Mouse (Mus musculus) frontal cortex, adult (tissue): ENCODE data around the gene Pde2a.
"Not testable (repeated sequence)": the region's sequence is repeated elsewhere in the genome, so short reads cannot be mapped to it uniquely, and the experiment has no call there.

Source experiments
- ATAC-seq: cut with Nextera tagmentation; 2 replicates; pipeline ENCODE4 v1.9.2; 2017; ENCODE audit warnings: mild to moderate bottlenecking, moderate library complexity, mixed read lengths; ENCODE audit not compliant: low TSS enrichment

The Pde2a gene

GRCm38 (mm10) chr7:101513655-101514054 lies 92.2 kb downstream of the Pde2a start:
- ATAC-seq, result peak; percentile 62

- ATAC-seq, result no peak
These were observed 93.3 kb downstream of the Pde2a start for GRCm38 (mm10) chr7:101514768-101515167.

DNA sequence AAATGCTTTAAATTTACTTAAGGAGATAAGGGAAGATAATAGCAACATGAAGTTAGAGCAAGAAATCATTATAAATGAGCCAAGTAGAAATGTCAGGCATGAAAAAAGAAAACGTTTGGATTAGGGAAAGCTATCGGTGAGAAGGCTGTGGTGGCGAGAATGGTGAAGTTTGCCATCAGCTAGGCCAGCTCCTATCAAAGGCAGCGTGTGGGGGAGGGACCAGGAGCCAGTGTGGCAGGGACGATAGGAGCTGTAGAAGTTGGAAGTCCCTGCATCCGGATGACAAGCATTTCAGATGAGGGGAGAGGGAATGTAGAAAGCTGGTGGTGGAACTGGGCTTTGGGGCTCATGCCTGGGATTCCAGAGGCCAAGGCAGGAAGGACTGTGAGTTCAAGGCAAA lies 93.8 kb downstream of the Pde2a start:
- ATAC-seq, result peak; percentile 39; the same call in 1 of the 2 replicates

DNA sequence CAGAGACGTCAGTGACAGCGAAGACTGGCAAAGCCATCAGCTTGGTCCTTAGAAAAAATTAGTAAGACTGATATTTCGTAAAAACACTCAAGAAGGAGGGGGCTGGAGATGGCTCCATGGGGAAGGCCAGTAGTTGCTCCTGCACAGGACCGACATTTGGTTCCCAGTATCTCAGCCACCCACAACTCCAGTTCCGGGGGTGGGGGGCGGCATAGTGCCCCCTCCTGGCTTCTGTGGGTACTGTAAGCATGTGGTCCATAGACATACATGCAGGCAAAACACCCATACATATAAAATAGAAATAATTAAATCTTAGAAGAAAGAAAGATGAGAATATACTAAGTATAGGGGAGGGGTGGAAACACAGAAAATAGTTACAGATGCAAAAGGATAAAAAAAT lies 95.0 kb downstream of the Pde2a start:
- no peak for ATAC-seq

DNA sequence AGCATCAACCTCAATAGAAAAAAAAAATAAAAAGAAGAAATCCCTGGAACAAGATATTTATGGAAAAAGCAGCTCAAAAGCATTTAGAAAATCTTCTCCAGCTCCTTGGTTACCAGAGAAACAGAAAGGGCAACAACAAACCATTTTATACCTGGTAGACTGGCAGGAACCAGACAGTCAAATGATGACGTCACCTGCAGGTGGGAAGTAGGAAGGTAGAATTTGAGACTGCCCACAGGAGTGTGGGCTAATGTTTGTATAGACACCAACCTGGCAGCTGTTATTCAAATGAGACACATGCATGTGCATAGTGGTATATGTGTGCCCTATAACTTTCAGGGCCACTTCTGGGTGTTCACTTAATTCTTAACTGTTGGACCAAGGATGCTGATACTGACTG lies 100.2 kb downstream of the Pde2a start:
- no peak for ATAC-seq

DNA sequence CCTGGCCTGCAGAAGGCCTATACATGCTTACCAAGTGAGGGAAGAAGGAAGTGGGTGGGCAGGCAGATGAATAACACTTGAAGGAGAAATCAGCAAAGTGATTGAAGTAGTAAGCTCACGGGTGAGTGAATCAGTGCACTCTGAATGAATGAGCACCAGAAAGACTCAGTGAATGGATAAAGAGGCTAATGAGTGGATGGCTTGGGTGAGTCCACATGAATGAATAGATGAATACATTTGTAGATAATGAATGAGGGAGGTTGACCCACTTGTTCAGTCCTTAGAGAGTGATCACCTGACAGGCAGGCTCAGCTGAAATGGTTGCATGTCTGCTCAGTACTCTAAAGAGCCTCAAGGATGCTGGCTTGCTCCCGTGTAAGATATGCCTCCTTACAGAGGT lies 101.7 kb downstream of the Pde2a start:
- ATAC-seq, result peak; percentile 25; the same call in 1 of the 2 replicates

GRCm38 (mm10) chr7:101526484-101526883 lies 105.0 kb downstream of the Pde2a start:
- no peak for ATAC-seq

- no peak for ATAC-seq
These were observed 112.9 kb downstream of the Pde2a start for GRCm38 (mm10) chr7:101534428-101534827.

DNA sequence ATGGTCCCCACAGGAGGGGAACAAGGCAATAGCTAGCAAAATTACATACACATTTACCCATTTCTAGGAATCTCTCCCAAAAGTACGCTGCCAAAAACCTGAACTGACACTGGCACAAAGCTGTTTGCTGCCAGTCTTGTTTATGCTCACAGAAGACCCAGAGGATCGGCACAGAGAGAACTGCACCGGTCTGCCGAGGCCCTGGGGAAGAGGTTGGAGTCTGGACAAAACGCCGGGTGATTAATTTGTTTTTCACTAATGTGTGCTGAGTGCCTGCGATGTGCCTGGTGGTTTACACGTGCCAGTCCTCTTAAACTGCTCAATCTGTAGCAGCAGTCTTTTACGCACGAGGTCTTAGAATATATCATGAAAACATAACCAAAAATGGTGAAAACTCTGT lies 113.6 kb downstream of the Pde2a start:
- ATAC-seq, result no peak

GRCm38 (mm10) chr7:101535517-101535916 lies 114.0 kb downstream of the Pde2a start:
- ATAC-seq, result no peak

- ATAC-seq, result peak; percentile 29; the same call in 1 of the 2 replicates
These were observed 116.0 kb downstream of the Pde2a start for GRCm38 (mm10) chr7:101537541-101537940.

DNA sequence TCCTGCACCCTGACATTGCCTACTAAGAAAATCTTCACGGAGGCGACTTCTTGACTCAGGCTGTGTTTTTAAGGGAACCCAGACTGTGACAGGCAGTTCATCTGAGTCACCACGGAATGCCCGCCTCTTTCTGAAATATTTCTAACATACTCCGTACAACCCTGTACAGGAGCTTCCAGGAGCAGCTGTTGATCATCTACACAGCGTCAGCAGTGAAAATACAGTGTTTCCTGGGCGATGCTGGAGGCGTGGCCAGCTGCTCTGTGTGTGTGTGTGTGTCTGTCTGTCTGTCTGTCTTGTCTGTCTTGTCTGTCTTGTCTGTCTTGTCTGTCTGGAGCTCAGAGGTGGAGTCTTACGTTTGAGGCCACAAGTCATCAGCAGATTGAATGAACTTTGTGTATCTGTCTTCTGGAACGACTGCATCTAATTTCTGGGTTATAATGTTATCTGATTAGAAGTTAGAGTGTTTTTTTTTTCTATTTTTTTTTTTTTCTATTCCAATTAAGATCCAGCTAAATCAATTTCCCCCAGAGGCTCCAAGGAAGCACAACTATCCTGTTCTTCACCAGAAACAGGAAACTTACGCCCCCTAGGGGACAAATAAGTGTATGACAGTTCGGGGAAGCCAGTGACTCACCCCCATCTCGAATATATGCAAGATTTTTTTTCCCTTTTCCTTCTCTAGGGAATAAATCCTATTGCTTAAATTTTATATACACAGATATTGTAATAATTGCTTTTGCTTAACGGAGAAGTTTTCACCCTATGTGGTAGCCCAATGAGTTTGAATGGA lies 116.8 kb downstream of the Pde2a start:
- ATAC-seq, result peak; percentile 53; the same call in 1 of the 2 replicates

GRCm38 (mm10) chr7:101539774-101540173 lies 118.3 kb downstream of the Pde2a start:
- no peak for ATAC-seq

DNA sequence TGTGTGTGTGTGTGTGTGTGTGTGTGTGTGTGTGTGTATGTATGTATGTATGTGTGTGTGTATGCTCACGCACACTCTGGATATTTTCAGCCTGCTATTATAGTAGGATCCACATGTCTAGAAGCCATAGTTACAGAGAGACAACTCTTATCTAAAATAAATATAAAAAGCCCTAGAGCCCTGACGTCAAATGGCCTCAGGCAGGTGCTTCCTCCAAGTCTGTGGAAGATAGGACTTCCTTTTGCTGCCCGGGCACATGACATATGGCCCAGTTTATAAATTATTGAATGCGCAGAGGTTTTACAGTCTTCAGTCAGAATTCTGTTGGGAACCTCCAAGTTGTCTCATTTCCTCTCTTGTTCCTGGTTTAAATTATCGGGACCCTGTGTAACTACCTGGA lies 119.2 kb downstream of the Pde2a start:
- ATAC-seq, result no peak

DNA sequence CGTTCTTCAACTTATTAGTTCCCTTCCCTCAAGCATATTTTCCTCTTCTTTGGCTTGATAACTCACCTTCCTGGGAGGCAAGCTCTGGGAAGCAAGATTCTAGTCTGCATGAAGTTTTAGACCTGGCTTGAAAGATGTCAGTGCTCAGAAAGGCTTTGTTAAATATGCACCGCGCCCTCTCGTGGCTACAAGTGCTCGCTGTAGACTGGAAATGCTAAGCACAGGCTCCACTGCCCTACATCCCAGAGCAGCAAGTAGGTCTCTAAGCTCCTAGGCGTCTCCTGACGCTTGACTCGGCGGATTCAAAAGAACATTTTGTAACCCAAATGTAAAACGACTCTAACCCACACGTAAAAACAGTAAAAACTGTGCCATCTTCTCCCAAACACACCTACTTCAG lies 119.6 kb downstream of the Pde2a start:
- ATAC-seq, result peak; percentile 89

DNA sequence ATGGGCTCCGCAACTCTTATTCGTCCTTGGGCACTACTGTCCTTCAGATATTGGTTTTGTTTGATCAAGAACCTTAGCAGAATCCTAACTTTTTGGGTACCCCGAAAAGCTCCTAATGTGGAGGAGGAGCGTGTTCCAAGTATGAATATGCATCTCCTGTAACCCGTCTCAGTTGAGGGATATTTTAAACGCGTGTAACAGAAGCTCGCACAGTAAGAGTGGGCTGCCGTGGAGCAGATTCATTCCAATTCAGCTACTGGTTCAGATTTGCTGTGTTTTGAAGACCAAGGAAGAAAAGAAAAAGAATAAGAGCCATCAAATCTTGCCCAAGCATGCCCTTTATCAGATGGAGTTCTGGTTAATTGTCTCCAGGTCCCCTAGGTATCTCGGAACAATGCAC lies 120.2 kb downstream of the Pde2a start:
- ATAC-seq, result peak; percentile 76

- ATAC-seq, result no peak
These were observed 126.2 kb downstream of the Pde2a start for GRCm38 (mm10) chr7:101547651-101548050.

DNA sequence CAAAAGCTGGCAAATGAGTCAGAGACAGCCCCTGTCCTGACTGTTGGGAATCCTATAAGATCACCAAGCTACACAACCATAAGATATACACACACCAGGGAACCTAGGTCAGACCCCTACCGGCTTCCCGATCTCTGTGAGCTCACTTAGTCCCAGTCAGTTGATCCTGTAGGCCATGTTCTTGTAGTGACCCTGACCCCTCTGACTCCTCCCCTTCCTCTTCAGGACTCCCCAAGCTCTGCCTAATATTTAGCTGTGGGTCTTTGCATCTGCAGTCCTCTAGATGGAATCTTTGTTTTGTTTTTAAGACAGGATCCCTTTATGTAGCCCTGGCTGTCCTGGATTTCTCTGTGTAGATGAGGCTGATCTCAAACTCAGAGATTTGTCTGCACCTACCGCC lies 127.8 kb downstream of the Pde2a start:
- no peak for ATAC-seq

- no peak for ATAC-seq
These were observed 129.4 kb downstream of the Pde2a start for GRCm38 (mm10) chr7:101550686-101551485.

- ATAC-seq, result no peak
These were observed 130.0 kb downstream of the Pde2a start for GRCm38 (mm10) chr7:101551530-101551929.

GRCm38 (mm10) chr7:101555473-101555872 lies 134.0 kb downstream of the Pde2a start:
- not testable (repeated sequence) for ATAC-seq

- no peak for ATAC-seq
These were observed 135.9 kb downstream of the Pde2a start for GRCm38 (mm10) chr7:101557391-101557790.

GRCm38 (mm10) chr7:101559393-101559792 lies 137.9 kb downstream of the Pde2a start:
- ATAC-seq, result not testable (repeated sequence)
